Mouse (Mus musculus) T-helper 1 cell (primary cell): ENCODE measurements at regions not wholly inside any gene's neighbourhood (a gene's known extent, or its start where the extent isn't known, plus 50 kb on each side); places are given as distances from the start of the nearest gene placed in this dataset.

Source experiments
- in situ Hi-C: fragments of 300-600 bp; cut with MboI, MseI; formaldehyde crosslinking; loops from one replicate; pipeline ENCODE4 v1.15.1; 2025; ENCODE audit warnings: high pct_unique_total_duplicates

DNA sequence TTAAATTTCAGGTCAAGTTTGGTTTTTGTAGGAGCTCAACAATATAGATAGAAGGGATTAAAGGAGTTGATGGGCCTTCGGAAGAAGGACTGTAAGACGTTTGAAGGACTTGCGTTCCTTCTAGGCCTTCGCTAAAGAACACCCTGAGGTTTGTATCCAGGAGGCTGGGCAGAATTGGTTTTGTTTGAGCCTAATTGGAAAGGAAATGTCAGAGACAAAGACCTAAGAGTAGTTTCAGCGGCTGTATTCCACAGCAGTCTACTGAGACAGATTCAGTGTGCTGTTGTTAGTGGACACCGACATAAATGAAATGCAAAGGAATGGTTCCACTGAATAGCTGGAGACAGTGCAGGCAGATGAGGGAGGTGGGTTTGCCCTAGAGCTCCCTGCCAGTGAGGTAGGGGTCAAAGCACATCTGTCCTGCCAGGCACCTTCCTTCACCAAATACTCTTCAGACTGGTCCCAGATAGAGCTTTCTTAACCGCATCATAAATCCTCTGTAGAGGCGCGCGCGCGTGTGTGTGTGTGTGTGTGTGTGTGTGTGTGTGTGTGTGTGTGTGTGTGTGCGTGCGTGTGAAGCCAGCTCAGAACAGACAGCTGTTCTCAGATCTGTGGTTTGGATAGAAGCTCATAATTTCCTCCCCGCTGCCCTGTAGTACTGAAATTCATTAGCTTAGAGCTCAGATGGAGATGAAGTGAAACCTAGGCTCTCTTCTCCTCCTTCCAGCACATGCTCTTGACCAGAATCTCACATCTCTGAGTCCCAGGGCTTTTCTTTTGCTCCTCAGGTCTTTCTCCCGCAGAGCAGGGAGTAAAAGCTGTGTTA is 209.7 kb downstream of the Ktn1 start:
- in situ Hi-C loops, result no loop called here

- in situ Hi-C loops, result no loop called here
These were observed 214.3 kb downstream of the Ktn1 start for GRCm38 (mm10) chr14:47862556-47862955.

DNA sequence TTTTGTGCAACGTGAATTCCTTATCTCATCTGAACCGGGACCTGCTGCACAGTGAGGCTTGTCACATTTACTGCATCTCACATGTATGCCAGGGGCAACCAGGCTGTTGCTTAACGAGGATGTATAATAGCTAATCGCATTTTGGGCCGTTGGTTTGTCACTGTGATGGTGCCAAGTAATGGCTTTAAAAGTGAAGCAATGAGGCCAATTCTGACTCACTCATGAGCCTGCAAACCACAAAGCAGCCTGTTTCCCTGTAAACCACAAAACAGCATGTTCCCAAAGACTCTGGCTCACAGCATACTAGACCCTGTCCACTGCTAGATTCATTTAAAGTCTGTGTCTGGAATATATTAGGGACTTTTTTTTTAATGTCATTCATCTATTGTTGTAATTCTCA is 214.8 kb downstream of the Ktn1 start:
- in situ Hi-C loops, result no loop called here

DNA sequence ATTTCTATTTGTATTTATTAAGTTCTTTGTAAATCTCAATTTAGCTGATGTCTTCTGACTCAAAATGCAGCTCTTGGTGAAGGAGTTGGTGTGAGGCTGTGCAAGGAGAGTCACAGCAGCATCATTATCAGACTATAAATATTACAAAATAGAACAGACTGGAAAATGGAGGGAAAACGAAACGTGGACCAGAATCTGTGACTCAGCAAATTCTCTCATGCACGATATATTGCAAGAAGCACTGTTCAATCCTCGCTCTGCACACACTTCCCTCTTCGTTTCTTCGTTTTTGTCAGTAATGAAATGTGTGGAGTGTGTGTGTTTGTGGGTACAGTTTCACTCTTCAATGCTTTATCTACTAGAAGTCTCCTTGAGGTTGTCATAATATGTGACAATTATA is 215.5 kb downstream of the Ktn1 start:
- in situ Hi-C loops, result no loop called here

GRCm38 (mm10) chr14:47867017-47867416 is 218.8 kb downstream of the Ktn1 start:
- in situ Hi-C loops, result no loop called here

DNA sequence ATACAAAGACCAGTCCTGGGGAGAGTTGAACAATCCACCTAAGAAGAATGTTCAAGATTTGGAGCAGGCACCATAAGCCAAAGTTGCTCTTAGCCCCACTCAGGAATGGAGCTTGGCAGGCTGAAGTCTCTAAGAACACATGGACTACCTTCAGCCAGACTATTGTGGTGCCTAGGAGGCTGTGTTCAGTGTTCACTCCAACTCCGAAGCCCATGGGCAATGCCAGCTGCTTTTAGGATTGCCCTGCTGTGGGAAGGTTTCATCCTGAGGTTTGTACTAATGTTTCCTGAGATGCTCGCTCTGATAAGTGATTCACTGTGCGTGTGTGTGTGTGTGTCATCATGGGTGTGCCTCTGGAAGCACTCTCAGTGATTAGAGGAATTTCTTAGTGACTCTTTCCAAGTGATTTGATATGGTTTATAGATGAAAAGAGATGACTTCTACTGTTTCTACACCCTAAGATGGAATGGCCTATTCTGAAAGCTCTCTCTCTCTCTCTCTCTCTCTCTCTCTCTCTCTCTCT is 220.1 kb downstream of the Ktn1 start:
- in situ Hi-C loops, result no loop called here

GRCm38 (mm10) chr14:47876585-47876984 is 228.3 kb downstream of the Ktn1 start:
- in situ Hi-C loops, result no loop called here

DNA sequence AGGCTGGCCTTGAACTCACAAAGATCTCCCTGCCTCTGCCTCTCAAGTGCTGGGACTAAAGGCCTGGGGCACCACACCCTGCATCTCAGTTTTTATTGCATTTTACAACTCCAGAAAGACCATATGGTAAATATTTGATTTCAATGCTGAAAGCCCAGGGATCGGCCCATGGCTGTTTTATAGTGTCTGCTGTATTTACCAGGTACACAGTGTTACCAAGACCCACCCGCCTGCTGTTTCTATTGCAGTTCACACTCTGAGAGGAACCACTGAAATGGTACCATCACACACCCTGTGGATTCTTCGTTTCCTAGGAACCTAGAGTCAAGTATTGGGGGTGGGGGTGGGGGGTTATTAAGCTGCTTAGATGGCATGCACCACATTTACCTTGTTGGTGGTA is 228.9 kb downstream of the Ktn1 start:
- in situ Hi-C loops, result no loop called here

- in situ Hi-C loops, result no loop called here
These were observed 229.7 kb downstream of the Ktn1 start for GRCm38 (mm10) chr14:47877771-47878443.

GRCm38 (mm10) chr14:47885326-47885725 is 235.3 kb upstream of the Peli2 start:
- in situ Hi-C loops, result no loop called here

DNA sequence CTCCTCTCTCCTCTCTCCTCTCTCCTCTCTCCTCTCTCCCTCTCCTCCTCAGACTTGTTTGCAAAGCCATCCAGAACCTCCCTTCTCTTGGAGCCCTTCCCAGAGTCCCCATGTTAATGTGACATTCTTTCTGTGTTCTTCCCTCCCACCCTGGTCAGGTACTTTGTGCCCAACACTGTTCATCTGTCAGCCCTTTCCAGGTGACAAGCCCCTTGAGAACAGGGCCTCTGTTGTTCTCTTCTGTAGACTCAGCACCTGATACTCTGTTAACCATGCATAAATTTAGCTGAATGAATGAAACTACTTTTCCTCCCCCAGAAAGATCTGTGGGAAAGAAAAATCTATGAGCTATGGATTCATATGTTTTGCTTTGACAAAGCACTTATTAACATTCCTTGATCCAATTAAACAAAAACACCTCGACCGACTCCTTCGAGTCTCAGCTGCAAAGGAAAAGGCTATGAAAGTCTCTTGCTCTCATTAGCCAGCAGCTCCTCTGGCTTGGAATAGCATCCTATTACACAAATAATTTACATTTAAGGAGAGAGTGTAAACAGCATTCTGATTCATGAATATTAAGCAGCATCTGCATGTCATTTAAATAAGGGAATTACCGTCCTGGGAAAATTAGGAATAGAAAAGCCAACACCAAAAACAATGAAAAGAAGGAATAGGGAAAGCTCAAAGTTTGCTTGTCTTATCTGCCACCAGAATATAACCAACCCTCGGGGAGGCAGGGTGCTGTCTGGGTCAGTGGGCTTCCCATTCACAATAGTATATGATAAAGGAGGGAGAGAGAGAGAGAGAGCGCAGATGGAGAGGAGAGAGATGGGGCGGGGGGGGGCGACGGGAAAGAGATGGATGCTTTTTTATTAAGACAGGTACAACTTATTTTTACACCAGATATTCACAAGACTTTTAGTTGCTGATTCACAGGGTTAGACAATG is 230.1 kb upstream of the Peli2 start:
- in situ Hi-C loops, result no loop called here

DNA sequence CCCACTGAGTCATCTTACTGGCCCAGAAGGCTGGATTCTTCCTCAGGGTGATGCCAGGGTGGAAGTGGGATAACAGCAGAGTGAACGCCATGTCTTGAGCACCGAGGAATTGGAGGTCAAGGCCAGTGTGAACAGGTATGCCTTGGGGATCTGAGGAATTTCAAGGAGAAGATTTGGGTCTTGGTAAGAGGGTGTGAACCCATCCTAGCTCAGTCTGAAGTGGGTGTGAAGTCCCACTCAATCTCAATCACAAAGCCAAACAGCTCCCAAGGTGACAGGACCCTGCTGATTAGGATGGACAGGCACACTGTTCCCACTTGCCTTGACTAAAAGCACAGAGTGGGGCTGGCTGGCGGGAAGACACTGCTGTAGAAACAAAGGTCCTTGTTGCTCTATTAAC is 224.0 kb upstream of the Peli2 start:
- in situ Hi-C loops, result no loop called here

DNA sequence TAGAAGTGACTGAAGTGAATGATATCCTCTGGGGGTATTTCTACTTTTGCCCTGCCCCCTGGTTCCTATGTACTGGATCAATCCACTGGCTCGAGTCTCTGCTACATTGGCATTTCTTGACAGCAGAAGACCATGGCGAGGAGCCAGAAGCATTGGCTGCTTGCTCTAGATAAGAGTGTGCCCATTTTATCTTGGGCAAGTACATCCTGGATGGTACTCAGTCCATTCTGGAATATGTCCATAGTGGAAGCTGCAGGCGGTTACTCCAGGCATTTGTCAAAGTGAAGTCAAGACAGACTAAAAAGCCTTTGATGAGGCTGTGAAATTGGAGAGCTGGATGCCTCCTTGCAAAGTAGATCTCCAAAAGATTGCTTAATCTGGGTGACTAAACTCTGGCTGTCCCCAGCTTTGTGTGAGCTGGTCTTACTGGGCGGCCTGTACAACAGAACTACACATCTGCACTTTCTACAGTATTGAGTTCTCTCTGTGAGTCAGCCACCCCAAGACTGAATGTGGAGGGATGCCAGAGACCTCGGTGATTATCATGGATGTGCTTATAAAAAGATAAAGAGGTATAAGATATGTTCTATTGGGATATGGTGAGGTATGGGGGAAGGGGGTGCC is 222.6 kb upstream of the Peli2 start:
- in situ Hi-C loops, result no loop called here

DNA sequence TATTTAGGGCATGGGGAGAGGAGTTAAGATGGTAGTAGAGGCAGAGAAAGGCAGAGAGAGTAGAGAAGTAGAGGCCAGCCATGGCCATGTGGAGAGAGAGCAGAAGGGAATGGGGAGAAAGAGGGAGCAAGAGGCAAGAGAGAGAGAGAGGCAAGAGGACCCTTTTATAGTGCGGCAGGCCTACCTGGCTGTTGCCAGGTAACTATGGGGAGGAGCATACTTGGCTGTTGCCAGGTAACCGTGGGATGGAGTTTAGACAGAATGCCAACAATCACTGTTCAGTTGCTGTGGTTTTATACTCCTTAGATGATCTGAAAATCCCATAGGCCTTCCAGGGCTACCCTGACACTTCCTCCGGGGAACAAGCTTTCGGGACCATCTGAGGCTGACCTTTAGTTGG is 222.0 kb upstream of the Peli2 start:
- in situ Hi-C loops, result no loop called here

DNA sequence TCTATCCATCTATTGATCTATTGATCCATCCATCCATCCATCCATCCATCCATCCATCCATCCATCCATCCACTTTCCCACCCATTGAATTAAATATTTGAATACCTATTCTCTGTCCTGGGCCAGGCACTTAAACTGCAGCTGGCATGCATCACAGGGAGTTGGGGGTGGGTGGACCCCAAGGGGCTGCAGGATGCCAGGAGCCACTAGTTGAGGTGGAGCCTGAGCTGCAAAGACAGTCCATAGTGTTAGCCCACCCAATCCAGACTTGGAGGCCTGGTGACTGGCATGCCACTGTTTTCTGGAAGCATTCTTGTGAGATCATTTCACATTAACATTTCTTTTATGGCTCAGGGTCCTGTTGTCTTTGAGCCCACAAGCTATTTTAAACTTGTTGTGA is 215.3 kb upstream of the Peli2 start:
- in situ Hi-C loops, result no loop called here

- in situ Hi-C loops, result no loop called here
These were observed 211.5 kb upstream of the Peli2 start for GRCm38 (mm10) chr14:47909129-47909528.

GRCm38 (mm10) chr14:47910741-47911295 is 209.8 kb upstream of the Peli2 start:
- in situ Hi-C loops, result no loop called here

DNA sequence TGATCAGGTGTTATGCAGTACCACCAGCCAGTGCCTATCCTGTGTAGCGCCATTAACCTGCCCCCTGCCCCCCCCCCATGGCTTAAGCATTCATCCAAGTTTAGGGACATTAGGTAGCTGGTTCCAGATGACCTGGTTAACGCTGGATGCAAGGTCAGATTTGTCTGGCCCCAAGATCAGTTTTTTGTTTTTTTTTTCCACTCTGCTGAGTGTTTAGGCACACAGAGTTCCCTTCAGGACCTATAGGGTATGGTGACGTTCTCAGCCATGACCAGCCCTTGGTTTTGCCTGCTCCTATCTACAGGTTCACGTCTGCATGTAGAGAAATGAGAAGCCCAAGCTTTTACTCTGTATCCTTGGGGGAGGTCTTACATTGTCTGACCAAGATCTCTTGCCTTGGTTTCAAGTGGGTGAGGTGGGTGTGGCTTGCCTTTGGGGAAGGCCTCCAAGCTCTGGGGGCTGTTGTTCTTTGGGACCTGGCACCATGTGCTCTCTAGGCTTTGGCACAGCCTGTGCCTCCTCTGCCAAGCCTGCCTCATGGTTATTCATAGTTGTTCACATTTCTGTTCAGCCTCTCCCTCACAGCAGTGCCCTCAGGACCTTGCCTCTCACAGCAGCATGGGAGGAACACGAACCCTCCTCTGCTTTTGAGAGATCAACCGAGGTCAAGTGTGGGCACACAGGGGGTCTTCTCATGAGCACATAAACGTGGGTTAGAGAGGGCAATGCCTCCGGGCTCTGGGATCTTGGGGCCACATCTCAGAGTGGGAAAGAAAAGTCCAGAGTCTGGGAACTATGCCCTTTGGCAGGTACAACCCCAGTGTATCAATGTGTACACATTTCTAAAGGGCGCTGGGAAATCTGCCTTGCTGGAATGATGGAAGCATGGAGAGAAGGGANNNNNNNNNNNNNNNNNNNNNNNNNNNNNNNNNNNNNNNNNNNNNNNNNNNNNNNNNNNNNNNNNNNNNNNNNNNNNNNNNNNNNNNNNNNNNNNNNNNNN is 208.8 kb upstream of the Peli2 start:
- in situ Hi-C loops, result no loop called here

GRCm38 (mm10) chr14:47915621-47916020 is 205.0 kb upstream of the Peli2 start:
- in situ Hi-C loops, result no loop called here
